Mouse (Mus musculus) ES-E14 (cell line): ENCODE results near the gene Tesc.

Experiments
- HCFC1 ChIP-seq: IDR thresholded peaks from 2 replicates; pipeline ENCODE4 v1.6.1; 2012; ENCODE audit warnings: low read length, inconsistent platforms, borderline replicate concordance; ENCODE audit not compliant: insufficient read depth
- MAFK ChIP-seq: IDR thresholded peaks from 2 replicates; pipeline ENCODE4 v1.6.1; 2014; ENCODE audit warnings: mild to moderate bottlenecking, low read depth, low read length, inconsistent platforms; ENCODE audit not compliant: insufficient read depth
- ZNF384 ChIP-seq: IDR thresholded peaks from 2 replicates; pipeline ENCODE4 v1.6.1; 2012; ENCODE audit warnings: low read depth, low read length, inconsistent platforms

DNA sequence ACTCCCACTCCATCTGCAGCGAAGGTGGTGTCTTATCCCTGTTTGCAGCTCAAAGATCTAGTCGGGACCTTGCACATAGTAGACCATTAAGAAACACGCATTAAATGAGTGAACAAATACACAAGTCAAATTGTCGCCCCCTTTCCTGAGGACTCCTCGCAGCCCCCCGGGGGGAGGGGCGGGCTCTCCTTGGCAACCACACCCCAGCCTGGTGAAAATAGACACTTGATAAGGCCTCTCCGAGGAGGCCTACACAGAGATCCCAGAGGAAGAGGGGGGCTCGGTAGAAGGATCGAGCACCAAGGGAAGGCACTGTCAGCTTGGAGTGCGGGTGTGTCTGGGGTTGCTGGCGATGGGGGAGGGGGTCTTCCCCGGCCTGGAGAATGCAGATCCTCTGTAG is 1.2 kb upstream of the Tesc start:
- TF ChIP-seq HCFC1 = no peak
- no peak for TF ChIP-seq MAFK
- TF ChIP-seq ZNF384 = no peak
